Mouse (Mus musculus) induced T-regulatory cell, adult 2 months (primary cell): ENCODE data around the gene Atxn7l1.

Experiments
- DNase-seq: peaks from one replicate; pipeline ENCODE4 v3.0.0-alpha.2; 2012; ENCODE audit warnings: low read depth

The Atxn7l1 gene

DNA sequence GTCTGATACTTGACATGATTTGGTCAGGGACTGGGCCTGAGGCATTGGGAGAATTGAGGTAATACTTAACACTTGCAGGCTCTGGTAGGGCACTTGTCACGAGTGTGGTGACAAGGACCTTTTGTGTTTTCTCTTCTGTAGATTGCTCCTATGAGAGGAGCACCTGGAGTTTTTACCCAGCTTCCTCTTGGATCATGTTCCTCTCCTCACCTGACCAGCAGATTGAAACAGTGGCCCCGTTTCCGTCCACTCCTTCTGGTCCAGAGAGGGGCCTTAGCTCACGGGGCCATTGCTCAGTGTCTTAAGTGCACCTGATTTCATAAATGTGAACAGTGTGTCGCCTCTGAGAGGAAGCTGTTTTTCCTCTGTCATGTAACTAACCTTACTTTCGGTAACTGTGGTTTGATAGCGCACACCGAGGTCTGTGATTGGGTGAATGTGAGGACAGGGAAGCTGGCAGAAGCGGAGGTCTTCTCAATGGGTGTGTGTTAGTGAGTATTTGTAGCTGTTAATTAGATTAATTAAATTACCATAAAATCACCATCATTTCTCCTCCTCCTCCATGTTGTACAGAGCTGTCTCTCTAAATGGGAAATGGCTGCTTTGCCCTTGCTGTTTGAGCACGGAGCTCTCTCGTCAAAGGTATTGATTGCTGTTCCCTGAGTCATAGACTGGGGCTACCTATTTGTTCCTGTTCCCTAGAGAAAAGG, 35.1 kb downstream of the Atxn7l1 start:
- DNase-seq, result peak; percentile 82

GRCm38 (mm10) chr12:33183138-33183627, 35.7 kb downstream of the Atxn7l1 start:
- DNase-seq, result peak; percentile 84

GRCm38 (mm10) chr12:33184137-33184536, 36.6 kb downstream of the Atxn7l1 start:
- no peak for DNase-seq

- DNase-seq, result no peak
Measured at GRCm38 (mm10) chr12:33185046-33185445, 37.6 kb downstream of the Atxn7l1 start.

DNA sequence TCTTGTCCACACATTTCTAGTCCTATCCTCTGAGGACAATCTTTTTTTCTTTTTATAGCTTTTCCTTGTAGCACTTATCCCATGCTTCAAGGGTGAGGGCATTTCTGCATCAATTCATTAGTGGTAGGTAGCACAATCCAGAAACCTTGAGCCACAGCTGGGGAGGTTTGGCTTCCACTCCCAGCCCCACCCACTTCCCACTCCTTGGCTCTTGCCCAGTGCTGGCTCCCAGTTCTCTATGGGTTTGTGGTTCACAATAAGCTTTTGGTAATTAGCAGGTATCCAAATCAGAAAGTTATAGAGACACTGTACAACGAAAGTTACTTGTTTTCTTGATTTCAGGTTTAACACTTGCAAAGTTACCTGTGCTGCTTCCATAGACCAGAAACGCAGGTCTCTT, 38.8 kb downstream of the Atxn7l1 start:
- no peak for DNase-seq

DNA sequence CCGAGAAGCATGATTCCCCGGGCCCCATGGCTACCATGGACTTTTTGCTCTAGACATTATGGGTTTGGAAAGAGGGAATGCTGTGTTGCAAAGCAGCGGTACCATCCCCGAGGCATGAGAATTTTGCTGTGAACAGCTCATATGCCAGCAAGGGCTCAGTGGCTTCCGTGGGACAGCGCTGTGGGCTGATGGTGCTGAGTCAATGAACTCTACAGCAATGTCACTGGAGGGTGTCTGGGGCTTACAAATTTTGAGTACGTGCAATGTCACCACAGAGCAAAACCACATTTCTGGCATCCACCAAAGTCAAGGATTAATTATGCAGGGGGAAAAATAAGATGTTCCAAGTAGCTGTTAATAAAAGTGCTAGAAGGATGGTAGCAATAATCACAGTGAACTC, 42.6 kb downstream of the Atxn7l1 start:
- peak; percentile 20 for DNase-seq

DNA sequence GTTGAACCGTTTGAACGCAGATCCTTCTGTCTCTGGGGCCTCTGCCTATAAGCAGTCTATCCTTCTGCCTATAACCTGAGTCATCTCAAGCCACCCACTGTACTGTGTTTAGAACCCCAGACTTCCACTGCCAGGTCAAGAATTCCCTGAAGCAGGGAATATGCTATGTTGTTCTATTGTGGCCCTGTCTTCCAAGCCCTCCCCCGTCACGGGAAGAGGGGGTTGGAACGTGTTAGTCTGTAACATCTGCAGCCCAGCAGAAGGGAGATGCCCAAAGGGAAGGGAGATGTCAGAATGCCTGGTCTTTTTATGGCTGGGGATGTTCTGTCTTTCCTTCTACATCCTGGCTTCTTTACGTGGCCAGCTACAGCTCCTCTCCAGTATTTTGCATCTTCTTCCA, 43.1 kb downstream of the Atxn7l1 start:
- DNase-seq, result no peak

DNA sequence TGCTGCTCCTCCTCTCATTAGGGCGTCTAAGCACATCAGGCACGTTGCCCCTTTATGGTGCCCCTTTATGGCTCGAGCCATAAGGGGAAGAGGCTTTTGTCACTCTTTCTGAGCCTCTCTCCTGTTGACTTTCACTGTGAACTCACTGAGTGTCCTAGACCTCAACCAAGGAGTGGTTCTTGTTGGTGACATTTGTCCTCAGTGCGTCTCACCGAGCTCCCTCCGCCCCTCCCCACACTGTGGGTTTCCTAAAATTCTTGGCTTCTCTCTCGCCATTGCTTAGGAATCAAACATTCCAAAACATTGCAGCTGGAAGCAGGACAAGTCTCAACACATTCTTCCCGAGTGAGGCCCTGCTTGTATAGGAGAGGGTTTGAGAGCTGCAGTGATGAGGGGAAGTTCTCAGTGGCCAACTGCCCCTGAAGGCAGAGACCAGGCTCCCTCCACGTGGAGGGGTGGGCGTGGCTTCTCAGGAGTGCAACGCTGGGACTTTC, 46.0 kb downstream of the Atxn7l1 start:
- no peak for DNase-seq

DNA sequence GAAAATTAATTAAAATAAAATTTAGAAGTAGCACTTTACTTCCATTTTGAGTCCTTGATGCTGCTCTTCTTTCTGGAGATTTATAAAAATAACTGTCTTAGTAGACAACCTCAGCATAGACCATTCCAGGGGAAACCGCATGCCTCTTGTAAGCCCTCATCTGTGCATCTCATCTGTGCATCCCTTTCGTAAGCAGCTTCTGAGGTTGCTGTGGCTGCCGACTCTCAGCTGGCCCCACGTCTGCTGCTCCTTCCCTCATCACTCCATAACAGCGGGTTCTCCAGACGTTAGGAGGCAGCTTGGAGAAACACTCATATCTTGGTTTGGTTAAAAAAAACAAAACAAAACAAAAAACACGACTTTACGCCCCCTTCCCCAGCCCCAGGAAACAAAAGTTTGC, 47.7 kb downstream of the Atxn7l1 start:
- no peak for DNase-seq

DNA sequence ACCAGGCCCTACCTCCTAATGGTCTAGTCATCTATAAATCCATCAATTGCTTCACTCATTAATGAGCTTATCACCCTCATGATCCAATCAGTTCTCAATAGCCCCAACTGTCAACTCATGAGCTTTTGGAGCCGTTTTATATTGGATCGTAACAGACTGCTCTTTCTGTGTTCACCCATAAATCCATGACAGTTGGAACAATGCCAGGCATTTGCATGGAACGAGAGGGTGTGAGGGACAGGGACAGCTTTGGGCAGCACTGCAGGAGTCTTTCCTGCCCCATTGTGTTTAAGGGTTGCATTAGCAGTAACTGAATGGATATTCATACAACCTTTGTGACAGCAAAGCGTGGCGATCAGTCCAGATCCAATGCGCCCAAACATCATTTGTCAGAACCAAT, 49.8 kb downstream of the Atxn7l1 start:
- DNase-seq, result no peak

GRCm38 (mm10) chr12:33197746-33198145, 50.3 kb downstream of the Atxn7l1 start:
- DNase-seq, result no peak

DNA sequence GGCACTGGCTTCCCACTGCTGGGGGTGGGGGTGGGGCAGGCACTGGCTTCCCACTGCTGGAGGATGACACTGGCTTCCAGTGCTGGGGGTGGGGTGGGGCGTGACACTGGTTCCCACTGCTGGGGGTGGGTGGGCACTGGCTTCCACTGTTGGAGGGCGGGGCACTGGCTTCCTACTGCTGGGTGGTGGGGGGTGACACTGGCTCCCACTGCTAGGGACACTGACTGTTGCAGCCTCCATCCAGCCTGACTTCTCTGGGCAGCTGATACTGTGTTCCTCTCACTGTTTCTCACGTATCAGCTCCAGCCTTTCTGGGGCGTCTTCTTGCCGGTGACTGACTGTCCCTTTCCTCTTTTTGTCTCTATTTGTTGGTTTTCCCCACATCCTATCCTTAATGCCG, 53.6 kb downstream of the Atxn7l1 start:
- no peak for DNase-seq

DNA sequence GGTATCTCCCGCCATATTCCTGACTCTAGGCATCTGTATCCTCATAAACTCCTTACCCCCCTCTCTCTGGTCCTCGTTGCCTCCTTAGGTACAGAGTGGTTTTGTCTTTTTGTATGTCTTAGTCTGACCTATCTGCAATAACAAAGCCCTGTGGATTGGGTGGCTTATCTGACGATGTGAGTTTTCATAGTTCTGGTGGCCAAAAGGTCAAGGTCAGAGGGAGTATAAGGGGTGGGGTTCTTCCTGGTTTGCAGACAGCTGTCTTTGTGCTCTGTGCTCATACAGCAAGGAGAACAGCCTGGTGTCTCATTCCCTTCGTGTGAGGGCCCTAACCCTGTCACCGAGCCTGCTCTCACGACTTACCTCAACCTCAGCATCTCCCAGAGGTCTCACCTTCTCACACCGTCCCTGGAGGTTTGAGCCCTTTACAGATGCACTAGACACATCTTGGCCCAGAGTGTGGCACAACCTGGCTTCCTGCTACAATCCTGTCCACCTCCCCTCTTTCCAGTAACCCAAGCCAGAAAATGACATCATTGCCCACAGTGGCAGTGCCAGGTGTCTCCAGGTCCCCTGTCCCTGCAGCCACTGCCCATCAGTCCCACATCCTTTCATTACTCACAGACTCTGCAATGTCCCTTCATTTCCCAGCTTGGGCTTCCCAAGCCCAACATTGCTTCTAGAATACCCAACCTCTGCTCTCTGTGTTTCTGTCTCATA, 54.2 kb downstream of the Atxn7l1 start:
- no peak for DNase-seq

DNA sequence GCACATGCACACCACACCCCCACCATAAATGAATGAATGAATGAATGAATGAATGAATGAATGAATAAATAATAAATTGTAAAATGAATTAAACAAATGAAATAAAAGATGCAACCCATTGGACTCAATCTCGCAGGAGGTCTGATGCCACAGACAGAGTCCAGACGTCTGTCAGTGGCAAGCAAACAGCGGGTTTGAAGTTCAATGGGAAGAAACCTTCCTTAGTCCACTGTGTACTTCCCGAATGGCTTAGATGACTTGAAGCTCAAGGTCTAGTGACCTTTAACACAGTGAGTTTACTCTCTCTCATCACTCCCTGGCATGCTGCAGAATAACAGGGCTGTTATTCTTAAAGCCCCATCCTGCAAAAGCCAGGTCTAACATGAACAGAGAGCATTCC, 57.8 kb downstream of the Atxn7l1 start:
- no peak for DNase-seq

DNA sequence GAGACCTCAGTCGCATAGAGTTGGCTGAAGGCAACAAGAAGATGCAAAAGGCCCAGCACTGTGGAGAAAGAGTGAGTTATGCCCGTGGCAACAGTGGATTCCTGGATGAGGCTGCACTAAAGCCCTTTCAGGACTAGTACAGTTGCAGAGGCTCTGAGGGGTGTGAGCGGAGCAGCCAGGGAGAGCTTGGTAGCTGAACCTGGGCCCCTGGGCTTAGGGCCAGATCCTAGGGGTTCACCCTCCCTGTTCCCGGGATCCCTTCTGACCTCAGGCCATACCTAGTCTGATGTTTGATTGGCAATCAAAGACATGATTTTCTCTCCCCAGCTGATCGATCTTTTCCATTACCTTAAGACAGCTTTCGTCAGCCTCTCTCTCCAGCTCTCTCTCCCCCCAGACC, 58.8 kb downstream of the Atxn7l1 start:
- DNase-seq, result no peak

GRCm38 (mm10) chr12:33210856-33211255, 63.4 kb downstream of the Atxn7l1 start:
- no peak for DNase-seq

- no peak for DNase-seq
Measured at GRCm38 (mm10) chr12:33218215-33218859, 70.8 kb downstream of the Atxn7l1 start.

DNA sequence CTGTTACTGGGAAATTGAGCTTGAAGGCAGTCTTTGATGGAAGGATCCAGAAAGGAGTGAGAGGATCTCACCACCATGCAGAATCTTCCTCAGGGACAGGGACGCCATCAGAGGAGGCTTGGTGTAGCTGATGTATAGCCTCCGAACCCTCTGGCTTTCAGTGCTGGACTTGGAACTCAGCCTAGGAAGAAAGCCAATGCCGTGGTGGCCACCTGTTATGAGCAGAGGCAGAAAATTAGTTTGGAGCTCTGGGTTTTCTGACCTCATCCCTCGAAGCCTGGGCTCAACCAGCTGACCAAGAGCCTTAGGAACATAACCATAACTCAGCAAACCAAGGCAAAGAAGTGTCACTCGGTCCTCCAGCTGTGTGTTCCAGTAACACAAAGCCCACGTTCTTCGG, 71.9 kb downstream of the Atxn7l1 start:
- DNase-seq, result no peak

GRCm38 (mm10) chr12:33220081-33220480, 72.6 kb downstream of the Atxn7l1 start:
- no peak for DNase-seq

- DNase-seq, result peak; percentile 23
Measured at GRCm38 (mm10) chr12:33220509-33221051, 73.1 kb downstream of the Atxn7l1 start.

DNA sequence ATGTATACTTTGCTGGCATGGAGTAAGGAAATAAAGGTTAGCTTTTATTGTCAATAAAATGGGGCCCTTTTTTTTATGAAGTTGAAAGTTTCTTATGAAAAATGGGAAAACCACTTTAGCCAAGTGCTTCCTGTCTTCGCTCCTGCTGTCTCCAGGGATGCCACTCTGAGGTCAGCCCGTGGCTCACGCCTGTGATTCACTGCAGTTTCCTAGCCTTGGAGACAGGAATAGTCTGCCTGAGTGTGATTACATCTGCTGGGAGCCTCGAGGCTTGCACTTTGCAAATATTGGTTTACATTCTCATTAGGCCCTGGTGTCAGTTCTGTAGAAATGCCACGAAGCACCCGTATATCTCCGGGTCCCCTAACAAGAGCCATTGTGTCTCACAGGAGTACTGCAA, 74.7 kb downstream of the Atxn7l1 start:
- DNase-seq, result no peak

DNA sequence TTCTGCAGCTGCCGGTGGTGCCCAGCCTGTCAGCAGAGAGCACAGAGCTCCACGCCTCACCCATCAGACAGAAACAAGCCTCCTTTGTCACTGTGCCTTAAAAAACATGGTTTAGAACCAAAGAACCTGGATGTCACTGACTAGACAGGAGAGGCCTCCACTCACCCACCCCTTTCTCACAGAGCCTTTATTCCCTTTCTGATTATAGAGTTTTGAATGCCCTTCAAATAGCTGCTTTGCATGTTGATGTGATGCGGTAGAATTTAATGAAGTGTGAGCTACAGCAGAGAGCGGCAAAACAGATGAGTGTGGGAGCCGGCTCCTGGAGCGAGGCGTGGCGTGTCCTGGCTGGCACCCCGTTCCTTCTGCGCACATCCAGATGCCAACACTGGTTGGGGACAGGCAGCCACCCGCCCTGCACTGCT, 77.6 kb downstream of the Atxn7l1 start:
- no peak for DNase-seq

- DNase-seq, result no peak
Measured at GRCm38 (mm10) chr12:33225978-33226377, 78.5 kb downstream of the Atxn7l1 start.
